Mouse (Mus musculus): ENCODE data around the gene Tln2. TPM values are rescaled to one million over a fixed set of nuclear protein-coding genes. Genes with fewer than 3 reads are reported as not detected.

The Tln2 gene
- polyA plus RNA-seq, 1 experiment from 2014 or later = 19.0 TPM

- Histone ChIP-seq H3K27ac (no peak overlapping the region), H3K9ac (no peak overlapping the region), H3K4me1 (peaks cover 4% of the 10 kb centered on the region; the same call in 1 of the 2 replicates), H3K36me3 (no peaks in the 10 kb centered on the region), H3K27me3 (replicated peaks) (no peaks in the 10 kb centered on the region), H3K4me3 (no peak overlapping the region), H3K4me2 (replicated peaks) (no peak overlapping the region), H3K9me3 (no peaks in the 10 kb centered on the region)
- 91% methylated on average over 10 of the region's 10 CpGs for WGBS
- ATAC-seq (ENCODE audit: low FRiP score, low read depth) = no peak
Measured at GRCm38 (mm10) chr9:67247365-67247950, 312.0 kb downstream of the Tln2 start.

GRCm38 (mm10) chr9:67245265-67245664 is 314.2 kb downstream of the Tln2 start:
- Histone ChIP-seq H3K36me3 (peaks cover 6% of the 10 kb centered on the region), H3K4me1 (no peaks in the 10 kb centered on the region), H3K9me3 (no peaks in the 10 kb centered on the region), H3K4me3 (no peak overlapping the region), H3K27ac (no peak overlapping the region), H3K27me3 (replicated peaks) (no peaks in the 10 kb centered on the region), H3K9ac (no peak overlapping the region), H3K4me2 (replicated peaks) (no peak overlapping the region)
- WGBS = 100% methylated on average over 2 of the region's 2 CpGs
- ATAC-seq (ENCODE audit: low FRiP score, low read depth) = no peak

- H3K27me3 ChIP-seq (replicated peaks) = no peaks in the 10 kb centered on the region
- H3K9ac ChIP-seq = no peak overlapping the region
- H3K27ac ChIP-seq = no peak overlapping the region
- no peak overlapping the region for H3K4me3 ChIP-seq
- H3K4me2 ChIP-seq (replicated peaks) = no peak overlapping the region
- no peaks in the 10 kb centered on the region for H3K9me3 ChIP-seq
- no peaks in the 10 kb centered on the region for H3K4me1 ChIP-seq
- ATAC-seq (ENCODE audit: low FRiP score, low read depth) = no peak
- WGBS = 89% methylated on average over 5 of the region's 5 CpGs
- peaks cover 12% of the 10 kb centered on the region for H3K36me3 ChIP-seq
Measured at GRCm38 (mm10) chr9:67241683-67242082, 317.8 kb downstream of the Tln2 start.

- no peak for ATAC-seq (ENCODE audit: low FRiP score, low read depth)
- no peaks in the 10 kb centered on the region for H3K9me3 ChIP-seq
- H3K9ac ChIP-seq = no peak overlapping the region
- no peak overlapping the region for H3K27ac ChIP-seq
- peaks cover 12% of the 10 kb centered on the region for H3K36me3 ChIP-seq
- H3K27me3 ChIP-seq (replicated peaks) = no peaks in the 10 kb centered on the region
- H3K4me2 ChIP-seq (replicated peaks) = no peak overlapping the region
- no peaks in the 10 kb centered on the region for H3K4me1 ChIP-seq
- 88% methylated on average over 9 of the region's 9 CpGs for WGBS
- H3K4me3 ChIP-seq = no peak overlapping the region
Measured at GRCm38 (mm10) chr9:67240456-67240855, 319.0 kb downstream of the Tln2 start.

GRCm38 (mm10) chr9:67236987-67237386 is 322.5 kb downstream of the Tln2 start:
- H3K9ac ChIP-seq = no peak overlapping the region
- no peak overlapping the region for H3K27ac ChIP-seq
- H3K9me3 ChIP-seq = no peaks in the 10 kb centered on the region
- ATAC-seq (ENCODE audit: low FRiP score, low read depth) = no peak
- H3K36me3 ChIP-seq = peaks cover 12% of the 10 kb centered on the region
- no peaks in the 10 kb centered on the region for H3K4me1 ChIP-seq
- 66% methylated on average over 3 of the region's 3 CpGs for WGBS
- no peak overlapping the region for H3K4me2 ChIP-seq (replicated peaks)
- H3K4me3 ChIP-seq = no peak overlapping the region
- H3K27me3 ChIP-seq (replicated peaks) = no peaks in the 10 kb centered on the region

GRCm38 (mm10) chr9:67235441-67236217 is 323.9 kb downstream of the Tln2 start:
- Histone ChIP-seq H3K4me1 (no peaks in the 10 kb centered on the region), H3K9me3 (no peaks in the 10 kb centered on the region), H3K9ac (no peak overlapping the region), H3K27me3 (replicated peaks) (no peaks in the 10 kb centered on the region), H3K4me2 (replicated peaks) (no peak overlapping the region), H3K27ac (no peak overlapping the region), H3K4me3 (no peak overlapping the region), H3K36me3 (peaks cover 10% of the 10 kb centered on the region)
- no peak for ATAC-seq (ENCODE audit: low FRiP score, low read depth)
- 81% methylated on average over 12 of the region's 12 CpGs for WGBS

- no peak overlapping the region for H3K4me3 ChIP-seq
- H3K36me3 ChIP-seq = 0 out of 2 replicates have a peak, but pooled peaks cover 6% of the 10 kb centered on the region
- H3K4me1 ChIP-seq = no peaks in the 10 kb centered on the region
- no peak for ATAC-seq (ENCODE audit: low FRiP score, low read depth)
- H3K9me3 ChIP-seq = no peaks in the 10 kb centered on the region
- WGBS = 79% methylated on average over 5 of the region's 5 CpGs
- no peak overlapping the region for H3K4me2 ChIP-seq (replicated peaks)
- H3K9ac ChIP-seq = no peak overlapping the region
- H3K27ac ChIP-seq = no peak overlapping the region
- no peaks in the 10 kb centered on the region for H3K27me3 ChIP-seq (replicated peaks)
Measured at GRCm38 (mm10) chr9:67229033-67229432, 330.5 kb downstream of the Tln2 start.

GRCm38 (mm10) chr9:67220388-67220787 is 339.1 kb downstream of the Tln2 start:
- ATAC-seq (ENCODE audit: low FRiP score, low read depth) = no peak
- H3K4me2 ChIP-seq (replicated peaks) = no peak overlapping the region
- no peak overlapping the region for H3K4me3 ChIP-seq
- H3K27me3 ChIP-seq (replicated peaks) = no peaks in the 10 kb centered on the region
- 65% methylated on average over 3 of the region's 3 CpGs for WGBS
- H3K9me3 ChIP-seq = no peaks in the 10 kb centered on the region
- H3K36me3 ChIP-seq = no peaks in the 10 kb centered on the region; the same call in 1 of the 2 replicates
- H3K27ac ChIP-seq = no peak overlapping the region
- H3K9ac ChIP-seq = no peak overlapping the region
- H3K4me1 ChIP-seq = no peaks in the 10 kb centered on the region

GRCm38 (mm10) chr9:67218001-67218400 is 341.5 kb downstream of the Tln2 start:
- no peak for ATAC-seq (ENCODE audit: low FRiP score, low read depth)
- Histone ChIP-seq H3K36me3 (no peaks in the 10 kb centered on the region; the same call in 1 of the 2 replicates), H3K27me3 (replicated peaks) (no peaks in the 10 kb centered on the region), H3K9ac (no peak overlapping the region), H3K4me1 (no peaks in the 10 kb centered on the region), H3K27ac (no peak overlapping the region), H3K4me3 (no peak overlapping the region), H3K9me3 (no peaks in the 10 kb centered on the region), H3K4me2 (replicated peaks) (no peak overlapping the region)
- 55% methylated on average over 9 of the region's 9 CpGs for whole genome bisulfite sequencing

- no peak overlapping the region for H3K4me2 ChIP-seq (replicated peaks)
- no peaks in the 10 kb centered on the region for H3K4me1 ChIP-seq
- no peaks in the 10 kb centered on the region for H3K36me3 ChIP-seq
- 82% methylated on average over 3 of the region's 3 CpGs for WGBS
- H3K27me3 ChIP-seq (replicated peaks) = no peaks in the 10 kb centered on the region
- H3K27ac ChIP-seq = no peak overlapping the region
- ATAC-seq (ENCODE audit: low FRiP score, low read depth) = no peak
- H3K9me3 ChIP-seq = no peaks in the 10 kb centered on the region
- H3K9ac ChIP-seq = no peak overlapping the region
- H3K4me3 ChIP-seq = no peak overlapping the region
Measured at GRCm38 (mm10) chr9:67214191-67214985, 345.1 kb downstream of the Tln2 start.

GRCm38 (mm10) chr9:67213275-67213674 is 346.2 kb downstream of the Tln2 start:
- Histone ChIP-seq H3K4me1 (0 out of 2 replicates have a peak, but pooled peaks cover 6% of the 10 kb centered on the region), H3K27ac (no peak overlapping the region), H3K4me3 (no peak overlapping the region), H3K36me3 (no peaks in the 10 kb centered on the region), H3K9ac (no peak overlapping the region), H3K9me3 (no peaks in the 10 kb centered on the region), H3K4me2 (replicated peaks) (no peak overlapping the region), H3K27me3 (replicated peaks) (no peaks in the 10 kb centered on the region)
- no peak for ATAC-seq (ENCODE audit: low FRiP score, low read depth)
- WGBS = 73% methylated on average over 6 of the region's 6 CpGs

GRCm38 (mm10) chr9:67211220-67211619 is 348.3 kb downstream of the Tln2 start:
- no peak for ATAC-seq (ENCODE audit: low FRiP score, low read depth)
- Histone ChIP-seq H3K9ac (no peak overlapping the region), H3K27me3 (replicated peaks) (no peaks in the 10 kb centered on the region), H3K36me3 (no peaks in the 10 kb centered on the region), H3K4me1 (0 out of 2 replicates have a peak, but pooled peaks cover 7% of the 10 kb centered on the region), H3K9me3 (no peaks in the 10 kb centered on the region), H3K4me3 (no peak overlapping the region), H3K4me2 (replicated peaks) (no peak overlapping the region), H3K27ac (no peak overlapping the region)
- 97% methylated on average over 4 of the region's 4 CpGs for WGBS
